Mouse (Mus musculus) spleen, postnatal 36 days (tissue): ENCODE measurements around the gene Klhl29.
"Not testable (repeated sequence)": the region's sequence is repeated elsewhere in the genome, so short reads cannot be mapped to it uniquely, and the experiment has no call there.

Experiments
- DNase-seq, 2 experiments: peaks; one replicate each; pipeline ENCODE4 v3.0.0; 2022; ENCODE audit warnings: low spot score in 2 of 2, mixed read lengths in 1 of 2

Gene Klhl29

DNA sequence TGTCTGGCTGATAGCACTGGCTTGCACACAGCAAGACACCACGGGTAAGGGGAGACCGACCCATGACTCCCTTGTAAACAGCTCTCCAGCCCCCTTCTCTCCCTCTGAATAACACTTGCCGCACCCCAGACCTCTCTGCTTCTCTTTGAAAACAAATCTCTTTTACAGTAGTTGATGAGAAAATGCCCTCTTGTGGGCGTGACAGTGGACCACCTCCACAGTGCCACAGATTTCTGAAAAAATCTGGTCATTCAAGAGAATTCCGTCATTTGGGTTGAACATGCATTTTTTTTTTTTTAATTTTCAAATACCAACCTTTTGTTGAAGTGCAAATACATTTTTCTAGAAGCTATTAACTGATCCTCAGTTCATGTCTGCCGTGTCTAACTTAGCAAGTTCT lies 17.0 kb downstream of the Klhl29 start:
- DNase-seq: no peak

GRCm38 (mm10) chr12:5353416-5353815 lies 22.1 kb downstream of the Klhl29 start:
- no peak for DNase-seq

- no peak for DNase-seq
Measured at GRCm38 (mm10) chr12:5352771-5353170, 22.7 kb downstream of the Klhl29 start.

GRCm38 (mm10) chr12:5350491-5351285 lies 24.8 kb downstream of the Klhl29 start:
- no peak for DNase-seq

GRCm38 (mm10) chr12:5345088-5345487 lies 30.4 kb downstream of the Klhl29 start:
- no peak for DNase-seq

DNA sequence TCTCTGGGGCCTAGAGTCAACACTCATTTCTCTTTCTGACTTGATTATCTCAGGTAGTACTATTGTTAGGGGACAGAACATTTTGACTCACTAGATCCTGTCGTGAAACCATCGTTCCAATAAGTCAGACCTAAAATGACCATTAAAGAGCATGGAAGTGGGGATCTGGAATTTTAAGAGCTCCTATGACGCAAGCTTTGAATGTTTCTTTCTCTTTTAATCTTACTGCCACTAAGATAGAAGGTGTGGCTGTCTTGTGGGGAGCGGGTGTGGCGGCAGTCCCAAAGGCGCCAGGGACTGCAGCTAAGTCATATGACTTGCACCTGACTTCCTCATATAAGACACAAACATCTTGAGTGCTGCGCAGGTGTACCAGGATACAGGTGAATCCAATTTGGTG lies 31.0 kb downstream of the Klhl29 start:
- not testable (repeated sequence) for DNase-seq

- no peak for DNase-seq
Measured at GRCm38 (mm10) chr12:5340151-5340603, 35.3 kb downstream of the Klhl29 start.

DNA sequence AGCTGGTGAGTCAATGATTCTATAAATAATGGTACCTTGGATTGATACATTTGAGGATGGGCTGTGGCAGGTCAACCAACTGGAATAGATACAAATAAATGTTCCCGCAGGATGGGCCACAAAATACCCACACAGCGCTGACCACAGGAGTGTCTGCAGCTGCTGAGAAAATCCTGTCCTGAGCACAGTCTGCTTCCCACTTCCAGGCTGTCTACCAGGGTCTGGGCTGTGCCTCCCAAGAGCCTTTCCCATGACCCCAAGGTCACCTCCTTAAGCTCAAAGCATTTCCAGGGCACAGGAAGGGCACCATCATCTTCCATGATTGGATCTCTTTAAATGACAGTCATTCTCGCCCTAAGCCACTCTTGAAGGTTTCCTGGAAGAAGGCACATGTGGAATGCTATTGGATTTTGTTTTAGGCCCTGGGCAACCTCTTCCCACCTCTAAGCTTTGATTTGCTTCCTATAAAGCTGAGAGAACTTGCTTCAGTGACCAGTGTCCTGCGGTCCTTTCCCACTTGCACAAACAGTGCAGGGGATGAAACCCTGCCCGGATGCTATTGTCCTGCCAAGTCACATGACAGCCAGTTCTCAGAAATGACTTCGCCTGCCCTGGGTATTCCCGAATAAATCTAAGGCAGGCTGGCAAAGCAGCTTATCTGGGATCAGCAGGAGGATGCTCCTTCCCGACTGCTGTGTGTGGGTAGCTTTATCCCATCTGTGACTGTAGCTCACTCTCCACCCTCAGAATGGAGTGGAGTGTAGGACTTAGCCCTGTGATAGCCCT lies 38.4 kb downstream of the Klhl29 start:
- DNase-seq: peak; percentile 3 to 7

DNA sequence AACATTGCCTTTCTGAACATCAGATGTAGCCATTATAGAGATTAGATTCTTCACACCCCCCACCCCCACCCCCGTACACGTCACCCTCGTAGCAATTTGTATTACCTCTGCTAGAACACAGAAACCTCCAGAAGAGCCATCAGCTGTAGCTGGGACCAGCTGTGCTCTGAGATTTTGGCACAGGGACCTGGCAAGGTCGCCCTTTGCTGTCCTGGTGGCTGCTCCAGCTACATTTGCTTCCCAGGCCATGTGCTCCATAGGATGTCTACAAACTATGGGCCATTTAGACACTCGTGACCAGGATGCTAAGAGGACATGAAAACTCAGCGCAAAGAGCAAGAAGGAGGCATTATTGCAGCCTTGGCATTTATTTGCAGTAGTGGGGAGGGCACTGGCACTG lies 39.2 kb downstream of the Klhl29 start:
- no peak for DNase-seq

DNA sequence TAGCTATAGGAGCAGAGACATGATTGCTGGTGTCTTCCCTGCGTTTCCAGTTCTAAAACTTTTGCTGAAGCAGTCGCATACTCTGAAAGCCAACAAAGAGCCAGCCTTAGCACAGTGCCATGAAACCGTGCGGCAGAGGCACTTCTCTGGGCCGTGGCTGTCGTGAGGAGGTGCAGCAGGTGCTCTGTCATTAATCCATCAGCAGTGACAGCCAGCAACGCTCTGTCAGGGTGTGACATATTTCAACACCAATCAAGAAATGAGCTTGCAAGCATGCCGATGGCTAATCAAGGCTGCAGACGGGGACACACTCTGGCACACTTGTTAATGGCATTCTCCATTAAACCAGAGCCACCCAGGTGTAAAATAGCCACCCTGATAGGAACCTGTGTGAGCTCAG lies 40.5 kb downstream of the Klhl29 start:
- DNase-seq: no peak

- no peak for DNase-seq
Measured at GRCm38 (mm10) chr12:5334175-5334574, 41.3 kb downstream of the Klhl29 start.

- DNase-seq: no peak
Measured at GRCm38 (mm10) chr12:5331810-5332484, 43.5 kb downstream of the Klhl29 start.

GRCm38 (mm10) chr12:5330496-5331070 lies 44.9 kb downstream of the Klhl29 start:
- no peak for DNase-seq

GRCm38 (mm10) chr12:5322444-5323087 lies 52.9 kb downstream of the Klhl29 start:
- DNase-seq: no peak

DNA sequence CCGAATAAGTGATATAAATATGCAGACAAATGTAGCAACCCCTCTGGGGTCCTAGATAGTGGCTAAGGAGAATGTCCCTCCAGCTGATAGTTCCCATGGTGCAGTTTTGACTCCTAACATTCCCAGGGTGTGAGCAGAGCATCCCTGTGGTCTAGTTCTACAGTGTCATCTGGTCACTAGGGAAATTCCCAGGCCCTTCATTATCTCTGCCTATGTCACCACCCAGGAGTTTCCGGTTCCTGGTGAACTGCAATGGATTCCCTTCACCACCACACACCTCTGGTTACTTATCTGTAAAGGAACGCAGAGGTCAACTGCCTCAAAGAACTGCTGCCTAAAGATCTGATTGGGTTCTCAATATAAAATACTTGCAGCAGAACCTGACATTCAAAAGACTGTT lies 54.5 kb downstream of the Klhl29 start:
- DNase-seq: no peak

DNA sequence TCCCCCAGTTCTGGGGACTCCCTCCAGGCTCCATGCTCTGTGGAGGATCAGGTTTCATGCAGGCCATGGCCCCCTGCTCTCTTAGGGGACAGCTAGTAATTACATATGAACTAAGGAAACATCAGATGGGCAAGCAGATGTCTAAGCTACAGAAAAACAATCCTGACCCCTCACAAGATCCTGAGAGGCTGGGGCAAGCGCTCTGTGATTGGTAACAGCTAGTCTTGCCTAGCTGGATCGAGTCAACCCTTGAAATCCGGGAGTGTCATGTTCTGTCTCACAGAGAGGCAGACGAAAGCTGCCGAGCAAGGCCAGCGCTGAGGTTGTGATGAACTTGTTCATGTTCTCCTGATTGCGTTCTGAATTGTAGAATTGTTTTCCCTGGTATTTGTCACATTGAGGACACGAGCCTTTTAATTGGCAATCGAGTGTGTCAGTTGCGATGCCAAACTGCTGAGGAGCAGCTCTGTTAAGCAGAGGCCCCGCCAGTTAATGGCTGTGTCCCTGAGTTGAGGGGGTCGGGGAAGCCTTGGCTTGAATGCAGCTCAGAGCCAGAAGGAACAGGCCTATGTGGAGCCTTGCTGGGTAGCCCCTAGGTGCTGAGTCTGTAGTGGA lies 56.0 kb downstream of the Klhl29 start:
- no peak for DNase-seq

DNA sequence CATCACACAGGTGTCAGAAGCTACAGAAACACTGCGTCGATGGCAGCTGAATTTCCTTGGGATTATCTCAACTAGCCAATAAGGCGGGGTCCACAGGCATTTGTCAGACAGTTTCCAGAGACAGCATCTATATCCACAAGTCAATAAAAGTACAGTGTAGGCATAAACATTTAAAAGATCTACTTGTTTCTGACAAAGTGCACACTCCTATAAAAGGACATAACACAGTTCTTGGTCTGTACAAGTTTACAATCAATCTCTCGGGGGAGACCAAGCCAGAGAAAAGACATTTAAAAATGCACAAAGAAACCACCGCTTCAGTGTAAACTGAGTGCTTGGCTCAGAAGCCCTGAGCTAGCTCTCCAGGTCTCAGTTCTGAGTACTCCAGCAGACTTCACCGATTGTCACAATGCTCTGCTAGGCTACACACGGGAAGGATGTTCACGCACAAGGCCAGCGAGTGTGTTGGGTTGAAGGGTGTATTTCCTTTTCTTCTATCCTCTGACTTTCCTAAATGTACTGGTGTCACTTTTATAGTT lies 59.4 kb downstream of the Klhl29 start:
- no peak for DNase-seq

- DNase-seq: no peak
Measured at GRCm38 (mm10) chr12:5307923-5308322, 67.6 kb downstream of the Klhl29 start.

- DNase-seq: no peak
Measured at GRCm38 (mm10) chr12:5305466-5305865, 70.0 kb downstream of the Klhl29 start.

DNA sequence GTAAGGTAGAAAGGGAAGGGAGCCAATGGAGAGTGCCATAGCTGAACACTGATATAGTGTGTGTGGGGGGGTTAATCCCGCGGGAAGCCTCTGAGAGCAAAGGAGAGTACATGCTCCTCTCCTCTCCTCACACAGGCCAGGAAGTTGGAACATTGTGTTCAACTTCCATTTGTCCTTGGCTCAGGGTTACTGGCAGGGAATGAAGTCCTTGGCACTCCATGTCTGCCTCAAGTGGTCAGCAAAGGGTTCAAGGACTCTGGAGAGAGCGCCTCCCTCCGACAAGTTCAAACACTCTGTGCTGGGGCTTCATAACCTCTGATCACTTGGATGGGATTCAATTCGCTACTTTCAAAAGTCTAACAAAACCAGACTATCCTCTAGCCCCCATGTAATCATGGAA lies 71.6 kb downstream of the Klhl29 start:
- peak; percentile 1 to 9 for DNase-seq

DNA sequence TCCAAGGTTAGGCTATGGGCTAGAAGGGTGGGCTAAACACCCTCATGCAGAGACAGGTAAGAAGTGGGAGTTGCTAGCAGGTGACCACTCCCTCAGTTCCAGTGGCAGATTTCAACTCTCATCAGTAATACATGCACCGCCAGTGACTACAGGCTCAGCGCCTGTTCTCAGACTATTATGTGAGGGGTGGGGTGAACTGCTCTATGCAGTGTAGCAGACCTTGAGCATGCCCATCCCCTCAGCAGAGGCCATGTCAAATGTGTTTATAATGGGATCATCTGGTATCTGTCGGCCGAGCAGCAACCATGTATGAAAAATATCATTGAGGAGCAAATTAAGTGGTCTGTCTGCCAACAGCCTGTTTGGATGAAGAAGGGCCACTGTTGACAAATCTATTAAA lies 72.4 kb downstream of the Klhl29 start:
- DNase-seq: no peak
